Mouse (Mus musculus) natural killer cell, adult 2 months (primary cell): ENCODE results near the gene Hspa1l.
"Not testable (repeated sequence)": the region's sequence is repeated elsewhere in the genome, so short reads cannot be mapped to it uniquely, and the experiment has no call there.

ENCODE experiments used
- DNase-seq, 2 experiments: peaks; one replicate each; pipeline ENCODE4 v3.0.0; 2022; ENCODE audit warnings: low spot score in 2 of 2

Hspa1l gene

GRCm38 (mm10) chr17:34972069-34972749 lies at the start of gene Hspa1l, which contains the start of gene Hspa1a:
Hspa1l (plus strand) TSS chr17:34972703.
Hspa1a (minus strand) TSS chr17:34972156.
- DNase-seq, result peak; percentile 80 to 83

DNA sequence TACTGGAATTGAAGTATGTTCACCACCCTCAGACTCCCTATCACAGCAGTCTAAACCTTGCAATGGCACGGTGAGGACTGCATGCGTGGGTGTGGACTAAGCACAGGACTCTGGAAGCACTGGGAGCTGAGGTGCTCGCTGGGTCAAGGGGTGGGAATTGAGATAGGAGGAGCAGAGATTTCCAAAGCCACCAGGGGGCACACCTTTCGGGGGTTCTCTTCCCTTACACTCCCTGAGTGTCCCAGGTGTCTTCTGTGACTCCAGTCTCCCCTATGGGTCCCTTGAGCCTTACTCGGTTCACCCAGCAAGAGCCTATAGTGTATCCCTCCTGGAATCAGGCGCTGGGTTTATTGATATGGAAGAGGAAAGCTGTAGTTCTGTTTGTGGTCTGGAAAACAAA lies 49.6 kb upstream of the Hspa1l start:
- no peak for DNase-seq

- no peak for DNase-seq
Observed at GRCm38 (mm10) chr17:34924258-34924657, 48.2 kb upstream of the Hspa1l start.

GRCm38 (mm10) chr17:34927306-34928019 lies 45.0 kb upstream of the Hspa1l start:
- DNase-seq, result no peak

- no peak for DNase-seq
Observed at GRCm38 (mm10) chr17:34928841-34929240, 43.7 kb upstream of the Hspa1l start.

DNA sequence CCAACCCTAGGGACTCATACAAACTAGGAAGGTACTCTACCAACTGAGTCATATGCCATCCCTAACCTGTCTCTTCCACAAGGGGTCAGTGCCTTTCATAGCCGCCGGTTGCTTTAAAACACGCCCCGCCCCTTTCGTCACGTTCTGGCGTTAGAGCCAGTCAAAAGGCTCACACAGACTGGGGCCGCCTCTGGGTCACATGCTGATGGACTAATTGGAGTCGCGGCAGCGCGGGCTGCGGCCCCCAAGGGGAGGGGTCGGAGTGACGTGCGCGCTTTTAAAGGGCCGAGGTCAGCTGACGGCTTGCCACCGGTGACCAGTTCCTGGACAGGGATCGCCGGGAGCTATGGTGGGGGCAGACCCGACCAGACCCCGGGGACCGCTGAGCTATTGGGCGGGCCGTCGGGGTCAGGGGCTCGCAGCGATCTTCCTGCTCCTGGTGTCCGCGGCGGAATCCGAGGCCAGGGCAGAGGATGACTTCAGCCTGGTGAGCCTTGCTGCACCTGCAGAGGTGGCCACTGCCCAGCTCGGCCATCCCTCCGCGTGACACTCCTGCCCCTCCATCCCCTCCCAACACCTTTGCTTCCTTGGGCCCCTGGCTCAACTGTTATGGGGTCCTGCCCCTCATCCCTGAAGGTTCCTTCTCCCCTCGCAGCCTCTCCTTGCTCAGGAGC lies 41.3 kb upstream of the Hspa1l start, which contains the start of gene Neu1:
Gene Neu1 (plus strand): TSS at position 193 of the 674 bp plus-strand sequence.
- peak; percentile 96 to 97 for DNase-seq

- peak; percentile 13 to 35 for DNase-seq
Observed at GRCm38 (mm10) chr17:34931735-34932098, 40.8 kb upstream of the Hspa1l start.

DNA sequence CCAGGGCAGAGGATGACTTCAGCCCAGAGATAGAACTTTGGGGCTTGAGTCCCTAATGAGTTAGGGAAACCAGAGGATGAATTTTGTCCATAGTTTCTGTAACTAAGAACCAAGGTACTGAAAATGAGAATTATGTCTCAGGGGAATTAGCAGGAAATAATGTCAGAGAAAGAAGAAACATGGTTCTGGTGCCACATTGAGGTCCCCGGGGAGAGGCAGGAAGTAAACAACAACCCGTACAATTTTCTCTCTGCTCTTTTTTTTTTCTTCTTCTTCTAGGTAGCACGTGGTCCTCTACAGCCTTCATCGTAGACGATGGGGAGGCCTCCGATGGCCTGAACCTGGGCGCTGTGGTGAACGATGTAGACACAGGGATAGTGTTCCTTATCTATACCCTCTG lies 40.2 kb upstream of the Hspa1l start:
- DNase-seq, result peak in 1 of 2 experiments; percentile 66

- DNase-seq, result no peak
Observed at GRCm38 (mm10) chr17:34934031-34934430, 38.5 kb upstream of the Hspa1l start.

DNA sequence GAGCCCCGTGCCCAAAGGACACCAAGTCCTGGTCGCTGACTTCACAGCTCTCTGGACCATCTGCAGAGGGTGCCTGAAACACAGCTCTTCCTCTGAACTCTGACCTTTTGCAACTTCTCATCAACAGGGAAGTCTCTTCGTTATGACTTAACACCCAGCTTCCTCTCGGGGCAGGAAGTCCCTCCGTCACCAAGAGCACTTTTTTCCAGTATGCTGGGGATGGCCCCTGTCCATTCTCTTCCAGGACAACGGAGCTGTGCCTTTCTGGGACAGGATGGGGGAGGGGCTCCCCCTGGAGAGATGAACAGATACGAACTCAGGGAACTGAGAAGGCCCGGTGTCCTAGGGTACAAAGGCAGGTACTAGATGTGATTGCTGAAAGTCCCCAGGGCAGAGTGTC lies 37.7 kb upstream of the Hspa1l start:
- DNase-seq, result no peak

DNA sequence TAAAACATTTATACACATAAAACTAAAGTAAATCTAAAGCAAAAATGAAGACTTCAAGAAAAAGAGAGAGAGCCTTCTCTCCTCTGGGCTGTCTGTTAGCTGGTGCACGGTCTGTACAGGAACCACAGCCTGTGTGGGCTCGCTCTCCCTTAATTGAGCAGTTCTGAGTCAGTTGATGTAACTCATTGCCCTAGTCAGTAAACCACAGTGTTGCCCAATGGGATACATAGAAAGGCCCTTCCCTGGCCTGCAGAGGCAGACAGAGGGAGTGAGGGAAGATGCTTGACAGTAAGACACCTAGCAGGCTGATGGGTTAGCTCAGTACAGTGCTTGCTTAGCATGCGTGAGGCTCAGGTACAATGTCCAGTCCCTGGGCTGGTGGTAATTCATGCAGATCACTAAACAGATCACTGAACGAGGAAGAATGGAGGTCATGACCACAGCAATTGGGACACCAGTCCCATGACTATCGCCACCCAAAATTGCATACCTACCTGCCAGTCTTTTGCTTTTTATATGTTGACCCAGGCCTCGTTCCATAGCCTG lies 34.5 kb upstream of the Hspa1l start:
- DNase-seq, result no peak

DNA sequence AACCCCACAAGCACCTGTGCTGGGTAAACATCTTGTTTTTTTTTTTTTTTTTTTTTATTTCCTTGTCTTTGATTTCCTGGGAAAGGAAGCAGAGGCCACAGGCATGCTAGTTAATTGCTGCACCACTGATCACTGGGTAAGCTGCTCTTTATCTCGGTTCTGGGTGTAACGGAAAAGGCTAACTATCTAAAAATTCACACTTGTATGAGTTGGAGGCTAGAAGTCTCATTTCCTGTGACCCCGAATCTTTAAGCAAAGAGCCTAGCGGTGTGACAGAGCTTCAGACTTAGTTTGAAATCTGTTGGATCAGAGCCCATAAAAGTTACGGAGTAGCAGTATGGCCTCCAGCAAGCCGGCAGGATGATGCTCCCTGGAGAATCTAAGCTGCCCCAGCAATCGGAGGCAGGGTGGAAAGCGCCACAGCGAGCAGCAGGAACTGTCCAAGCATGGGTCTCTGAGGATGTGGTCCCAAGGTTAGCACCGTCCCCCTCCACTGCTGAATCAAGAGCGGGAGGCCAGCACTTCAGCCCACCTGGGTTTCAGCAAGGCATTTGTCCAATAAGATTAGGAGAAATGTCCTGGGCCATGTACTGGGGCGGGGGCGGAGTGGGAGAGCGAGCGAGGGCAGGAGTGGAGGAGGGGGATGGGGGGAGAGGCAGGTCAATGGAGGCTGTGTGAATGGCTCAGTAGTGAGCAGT lies 31.0 kb upstream of the Hspa1l start:
- peak in 1 of 2 experiments; percentile 17 for DNase-seq

DNA sequence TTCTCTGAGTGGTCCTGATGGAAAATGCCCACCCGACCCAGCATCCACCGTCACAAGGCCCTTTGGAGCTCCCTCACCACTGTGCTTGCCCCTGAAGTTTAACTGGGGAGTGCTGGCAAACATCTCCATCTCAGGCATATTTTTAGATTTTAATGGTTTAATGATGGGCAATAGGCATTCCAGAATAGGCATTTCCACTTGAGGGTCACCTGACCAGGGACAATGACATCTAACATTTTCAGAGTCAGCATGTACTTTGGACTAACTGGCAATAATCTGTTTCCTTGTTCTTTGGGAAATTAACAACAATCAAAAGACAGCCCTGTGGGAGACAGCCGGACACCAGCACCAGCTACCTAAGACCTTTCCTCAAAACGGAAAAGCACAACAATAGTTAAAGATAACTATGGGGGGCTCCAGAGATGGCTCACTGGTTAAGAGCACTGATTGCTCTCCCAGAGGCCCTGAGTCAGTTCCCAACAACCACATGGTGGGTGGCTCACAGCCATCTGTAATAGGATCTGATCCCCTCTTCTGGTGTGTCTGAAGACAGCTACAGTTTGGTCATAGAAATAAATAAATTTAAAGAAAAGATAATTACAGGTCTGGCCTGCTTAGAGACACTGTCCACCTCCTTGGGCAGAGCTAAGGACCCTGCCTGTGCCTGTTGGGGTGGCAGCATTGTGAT lies 29.2 kb upstream of the Hspa1l start:
- no peak for DNase-seq

GRCm38 (mm10) chr17:34944362-34944761 lies 28.1 kb upstream of the Hspa1l start:
- no peak for DNase-seq

DNA sequence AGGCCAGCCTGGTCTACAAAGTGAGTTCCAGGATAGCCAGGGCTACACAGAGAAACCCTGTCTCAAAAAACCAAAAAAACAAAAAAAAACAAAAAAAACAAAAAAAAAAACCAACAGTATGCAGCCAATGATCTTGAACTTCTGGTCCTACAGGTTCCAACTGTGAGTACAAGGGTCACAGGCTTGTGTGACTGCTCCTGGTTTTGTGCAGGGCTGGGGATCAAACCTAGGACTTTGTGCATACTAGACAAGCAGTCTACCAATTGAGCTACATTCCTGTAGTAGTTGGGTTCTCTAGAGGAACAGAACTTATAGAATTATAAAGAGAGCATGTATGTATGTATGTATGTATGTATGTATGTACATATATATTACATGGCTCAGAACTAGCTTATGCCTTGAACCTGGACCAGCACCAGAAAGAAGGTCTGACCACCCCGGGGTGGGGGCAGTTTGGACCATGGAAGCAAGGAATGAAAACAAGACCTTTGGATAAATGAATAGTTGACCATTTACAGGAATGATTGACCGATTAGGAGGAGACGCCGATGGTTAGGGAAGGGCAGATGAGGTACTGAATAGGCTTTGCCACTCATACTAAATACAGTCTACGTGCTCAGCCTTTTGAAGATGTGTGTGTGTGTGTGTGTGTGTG lies 25.9 kb upstream of the Hspa1l start:
- no peak for DNase-seq

GRCm38 (mm10) chr17:34947606-34948005 lies 24.9 kb upstream of the Hspa1l start:
- DNase-seq, result no peak

DNA sequence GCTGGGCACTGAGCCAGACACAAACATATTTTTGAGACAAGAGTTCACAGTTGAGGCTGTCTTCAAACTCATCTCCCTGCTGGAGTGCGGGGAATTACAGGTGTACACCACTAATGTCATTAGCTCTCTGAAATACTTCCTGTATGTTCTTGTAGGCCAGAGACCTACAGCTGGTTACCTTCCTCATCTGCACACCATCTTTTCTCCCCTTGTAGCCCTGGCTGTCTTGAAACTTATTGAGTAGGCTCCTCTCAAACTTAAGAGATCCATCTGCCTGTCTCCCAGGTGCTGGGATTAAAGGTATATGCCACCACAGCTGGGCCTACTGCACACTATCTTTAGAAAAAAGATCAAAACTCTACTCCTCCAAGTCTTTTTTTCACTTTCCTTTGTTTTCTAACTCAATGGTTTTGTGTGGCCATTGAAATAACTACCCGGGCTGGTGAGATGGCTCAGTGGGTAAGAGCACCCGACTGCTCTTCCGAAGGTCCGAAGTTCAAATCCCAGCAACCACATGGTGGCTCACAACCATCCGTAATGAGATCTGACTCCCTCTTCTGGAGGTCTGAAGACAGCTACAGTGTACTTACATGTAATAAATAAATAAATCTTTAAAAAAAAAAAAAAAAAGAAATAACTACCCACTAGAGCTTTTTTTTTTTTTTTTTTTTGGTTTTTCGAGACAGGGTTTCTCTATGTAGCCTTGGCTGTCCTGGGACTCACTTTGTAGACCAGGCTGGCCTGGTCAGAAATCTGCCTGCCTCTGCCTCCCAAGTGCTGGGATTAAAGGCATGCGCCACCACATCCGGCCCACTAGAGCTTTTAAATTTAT lies 23.6 kb upstream of the Hspa1l start:
- DNase-seq, result not testable (repeated sequence)

DNA sequence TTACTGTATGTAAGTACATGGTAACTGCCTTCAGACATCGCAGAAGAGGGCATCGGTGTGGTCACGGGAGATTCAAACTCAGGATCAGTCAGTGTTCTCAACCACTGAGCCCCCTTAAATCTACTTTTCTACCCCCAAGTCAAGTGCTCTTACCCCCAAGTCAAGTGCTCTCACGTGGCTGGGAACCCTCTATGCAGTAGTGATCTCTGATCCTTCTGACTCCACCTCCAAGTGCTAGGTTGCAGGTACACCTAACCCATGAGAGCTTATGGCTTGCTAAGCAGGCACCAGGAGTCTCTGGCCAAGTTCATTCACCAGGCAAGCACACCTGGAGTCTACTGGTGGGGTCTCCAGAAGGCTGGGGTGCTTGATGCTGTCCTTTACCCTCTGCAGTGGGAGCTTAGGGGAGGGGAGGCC lies 22.9 kb upstream of the Hspa1l start:
- DNase-seq, result no peak
